Mouse (Mus musculus): ENCODE results near the gene Adam12. TPM values are rescaled to one million over a fixed set of nuclear protein-coding genes. Genes with fewer than 3 reads are reported as not detected.

The Adam12 gene
- polyA plus RNA-seq, 1 experiment from 2014 or later, result 23.2 TPM

- no peak overlapping the region for H3K4me2 ChIP-seq
- H3K9me3 ChIP-seq, result no peaks in the 10 kb centered on the region
- H3K4me1 ChIP-seq, result peaks cover 29% of the 10 kb centered on the region
- H3K27me3 ChIP-seq, result no peaks in the 10 kb centered on the region
- 56% methylated on average over 2 of the region's 2 CpGs for WGBS
- ATAC-seq (ENCODE audit: borderline replicate concordance, extremely low read depth, low FRiP score, low TSS enrichment), result no peak
- no peak overlapping the region for H3K27ac ChIP-seq
- H3K9ac ChIP-seq, result no peak overlapping the region
- no peaks in the 10 kb centered on the region for H3K36me3 ChIP-seq
- H3K4me3 ChIP-seq, result no peak overlapping the region
Observed at GRCm38 (mm10) chr7:134093871-134094270, 138.1 kb downstream of the Adam12 start.

- H3K4me3 ChIP-seq, result no peak overlapping the region
- H3K9ac ChIP-seq, result no peak overlapping the region
- H3K4me2 ChIP-seq, result no peak overlapping the region
- H3K27ac ChIP-seq, result no peak overlapping the region
- ATAC-seq (ENCODE audit: borderline replicate concordance, extremely low read depth, low FRiP score, low TSS enrichment), result no peak
- 53% methylated on average over 3 of the region's 3 CpGs for WGBS
- H3K9me3 ChIP-seq, result no peaks in the 10 kb centered on the region
- H3K27me3 ChIP-seq, result no peaks in the 10 kb centered on the region
- H3K36me3 ChIP-seq, result no peaks in the 10 kb centered on the region
- peaks cover 28% of the 10 kb centered on the region for H3K4me1 ChIP-seq
Observed at GRCm38 (mm10) chr7:134090764-134091163, 141.2 kb downstream of the Adam12 start.

- Histone ChIP-seq H3K27ac (no peak overlapping the region), H3K36me3 (no peaks in the 10 kb centered on the region), H3K4me1 (peaks cover 24% of the 10 kb centered on the region), H3K9ac (no peak overlapping the region), H3K4me2 (no peak overlapping the region), H3K9me3 (no peaks in the 10 kb centered on the region), H3K27me3 (no peaks in the 10 kb centered on the region), H3K4me3 (no peak overlapping the region)
- 88% methylated on average over 9 of the region's 9 CpGs for WGBS
- ATAC-seq (ENCODE audit: borderline replicate concordance, extremely low read depth, low FRiP score, low TSS enrichment), result no peak
Observed at GRCm38 (mm10) chr7:134090256-134090655, 141.7 kb downstream of the Adam12 start.

- Histone ChIP-seq H3K9ac (no peak overlapping the region), H3K27me3 (no peaks in the 10 kb centered on the region), H3K36me3 (no peaks in the 10 kb centered on the region), H3K4me2 (no peak overlapping the region), H3K4me1 (peaks cover 18% of the 10 kb centered on the region), H3K27ac (no peak overlapping the region), H3K9me3 (no peaks in the 10 kb centered on the region), H3K4me3 (no peak overlapping the region)
- ATAC-seq (ENCODE audit: borderline replicate concordance, extremely low read depth, low FRiP score, low TSS enrichment), result no peak
- 69% methylated on average over 14 of the region's 14 CpGs for WGBS
Observed at GRCm38 (mm10) chr7:134088548-134089347, 143.2 kb downstream of the Adam12 start.

- Histone ChIP-seq H3K9me3 (no peaks in the 10 kb centered on the region), H3K4me3 (no peak overlapping the region), H3K9ac (no peak overlapping the region), H3K4me2 (no peak overlapping the region), H3K27ac (no peak overlapping the region), H3K27me3 (no peaks in the 10 kb centered on the region), H3K4me1 (peaks cover 3% of the 10 kb centered on the region), H3K36me3 (no peaks in the 10 kb centered on the region)
- 83% methylated on average over 1 of the region's 2 CpGs for WGBS
- ATAC-seq (ENCODE audit: borderline replicate concordance, extremely low read depth, low FRiP score, low TSS enrichment), result no peak
Observed at GRCm38 (mm10) chr7:134085396-134085795, 146.6 kb downstream of the Adam12 start.

GRCm38 (mm10) chr7:134084926-134085325 lies 147.0 kb downstream of the Adam12 start:
- Histone ChIP-seq H3K4me1 (peaks cover 6% of the 10 kb centered on the region; the same call in 1 of the 2 replicates), H3K4me2 (no peak overlapping the region), H3K27me3 (no peaks in the 10 kb centered on the region), H3K9ac (no peak overlapping the region), H3K27ac (no peak overlapping the region), H3K9me3 (no peaks in the 10 kb centered on the region), H3K4me3 (no peak overlapping the region), H3K36me3 (no peaks in the 10 kb centered on the region)
- no peak for ATAC-seq (ENCODE audit: borderline replicate concordance, extremely low read depth, low FRiP score, low TSS enrichment)

- Histone ChIP-seq H3K36me3 (no peaks in the 10 kb centered on the region), H3K27ac (no peak overlapping the region), H3K9me3 (no peaks in the 10 kb centered on the region), H3K4me2 (no peak overlapping the region), H3K4me1 (peaks cover 6% of the 10 kb centered on the region; the same call in 1 of the 2 replicates), H3K27me3 (no peaks in the 10 kb centered on the region), H3K4me3 (no peak overlapping the region), H3K9ac (no peak overlapping the region)
- 68% methylated on average over 8 of the region's 8 CpGs for WGBS
- no peak for ATAC-seq (ENCODE audit: borderline replicate concordance, extremely low read depth, low FRiP score, low TSS enrichment)
Observed at GRCm38 (mm10) chr7:134081307-134082072, 150.5 kb downstream of the Adam12 start.

GRCm38 (mm10) chr7:134079980-134080725 lies 151.8 kb downstream of the Adam12 start:
- H3K9ac ChIP-seq, result no peak overlapping the region
- H3K36me3 ChIP-seq, result no peaks in the 10 kb centered on the region
- H3K4me1 ChIP-seq, result peaks cover 6% of the 10 kb centered on the region; the same call in 1 of the 2 replicates
- H3K27ac ChIP-seq, result no peak overlapping the region
- no peaks in the 10 kb centered on the region for H3K9me3 ChIP-seq
- no peaks in the 10 kb centered on the region for H3K27me3 ChIP-seq
- H3K4me2 ChIP-seq, result peak overlapping the region; percentile 16; the same call in 1 of the 2 replicates
- ATAC-seq (ENCODE audit: borderline replicate concordance, extremely low read depth, low FRiP score, low TSS enrichment), result no peak
- H3K4me3 ChIP-seq, result no peak overlapping the region
- WGBS, result 54% methylated on average over 17 of the region's 17 CpGs

GRCm38 (mm10) chr7:134077684-134078083 lies 154.3 kb downstream of the Adam12 start:
- Histone ChIP-seq H3K9me3 (no peaks in the 10 kb centered on the region), H3K4me3 (no peak overlapping the region), H3K27me3 (no peaks in the 10 kb centered on the region), H3K36me3 (no peaks in the 10 kb centered on the region), H3K4me2 (no peak overlapping the region), H3K9ac (no peak overlapping the region), H3K27ac (no peak overlapping the region), H3K4me1 (peaks cover 6% of the 10 kb centered on the region; the same call in 1 of the 2 replicates)
- ATAC-seq (ENCODE audit: borderline replicate concordance, extremely low read depth, low FRiP score, low TSS enrichment), result no peak
- 95% methylated on average over 4 of the region's 4 CpGs for WGBS

GRCm38 (mm10) chr7:134073011-134073410 lies 158.9 kb downstream of the Adam12 start:
- H3K9me3 ChIP-seq, result no peaks in the 10 kb centered on the region
- no peak overlapping the region for H3K4me2 ChIP-seq
- peaks cover 26% of the 10 kb centered on the region for H3K4me1 ChIP-seq
- H3K36me3 ChIP-seq, result no peaks in the 10 kb centered on the region
- no peaks in the 10 kb centered on the region for H3K27me3 ChIP-seq
- WGBS, result 79% methylated on average over 5 of the region's 5 CpGs
- no peak overlapping the region for H3K9ac ChIP-seq
- ATAC-seq (ENCODE audit: borderline replicate concordance, extremely low read depth, low FRiP score, low TSS enrichment), result no peak
- no peak overlapping the region for H3K4me3 ChIP-seq
- no peak overlapping the region for H3K27ac ChIP-seq

GRCm38 (mm10) chr7:134071153-134071885 lies 160.6 kb downstream of the Adam12 start:
- Histone ChIP-seq H3K27me3 (no peaks in the 10 kb centered on the region), H3K9me3 (no peaks in the 10 kb centered on the region), H3K27ac (peak overlapping the region; percentile 67), H3K4me3 (no peak overlapping the region), H3K36me3 (no peaks in the 10 kb centered on the region), H3K9ac (no peak overlapping the region), H3K4me2 (no peak overlapping the region), H3K4me1 (peaks cover 26% of the 10 kb centered on the region)
- peak; percentile 80; the same call in 1 of the 2 replicates for ATAC-seq (ENCODE audit: borderline replicate concordance, extremely low read depth, low FRiP score, low TSS enrichment)
- 19% methylated on average over 11 of the region's 11 CpGs for WGBS

All from lung, embryonic 15.5 days (tissue).